ENCODE assay signal across 23 mouse cellular contexts in genomic region chrX:13370319-13370718, GRCm38 (mm10).
DNase-seq lines count a peak whose midpoint lies in the region; ATAC-seq lines count a peak whose summit lies in the region.
"Had no signal": no experiment of that assay in that cellular context is flagged by ENCODE, and none has a peak within 500 bp of the region (broad histone marks: within the 10 kb centered on the region; RNA-seq: fewer than 3 reads in every experiment).

No protein-coding gene starts in this region.

- no peaks in the 10 kb centered on the region for H3K27me3 ChIP-seq in hindbrain, embryonic 16.5 days (replicated peaks; ENCODE audit: control insufficient read depth, insufficient read depth, low read length)

- no peaks in the 10 kb centered on the region for H3K36me3 ChIP-seq in hindbrain, embryonic 16.5 days (ENCODE audit: control insufficient read depth, insufficient read depth, low read length)
- H3K36me3 ChIP-seq: embryonic facial prominence, embryonic 15.5 days; forebrain, embryonic 10.5 days; heart, embryonic 13.5 days; hindbrain, embryonic 15.5 days had no signal

- H3K4me3 ChIP-seq in hindbrain, embryonic 16.5 days (ENCODE audit: low read length) = no peak overlapping the region
- H3K4me3 ChIP-seq: embryonic facial prominence, embryonic 15.5 days; erythroblast, embryonic 14.5 days; forebrain, embryonic 10.5 days; gastrocnemius, adult 2 months; heart, embryonic 13.5 days; hindbrain, embryonic 15.5 days had no signal

- no peak overlapping the region for H3K27ac ChIP-seq in hindbrain, embryonic 16.5 days (ENCODE audit: low read depth, low read length)
- H3K27ac ChIP-seq: embryonic facial prominence, embryonic 15.5 days; forebrain, embryonic 10.5 days; gastrocnemius, adult 2 months; heart, embryonic 13.5 days; hindbrain, embryonic 15.5 days had no signal

- H3K4me2 ChIP-seq in hindbrain, embryonic 16.5 days (ENCODE audit: low read length) = no peak overlapping the region
- H3K4me2 ChIP-seq: embryonic facial prominence, embryonic 15.5 days; heart, embryonic 13.5 days; hindbrain, embryonic 15.5 days had no signal

- H3K4me1 ChIP-seq in hindbrain, embryonic 16.5 days (ENCODE audit: control insufficient read depth, insufficient read depth, low read depth, low read length) = no peaks in the 10 kb centered on the region
- H3K4me1 ChIP-seq: embryonic facial prominence, embryonic 15.5 days; forebrain, embryonic 10.5 days; heart, embryonic 13.5 days; hindbrain, embryonic 15.5 days had no signal

- no peak overlapping the region for H3K9ac ChIP-seq in hindbrain, embryonic 16.5 days (ENCODE audit: low read depth, low read length)
- H3K9ac ChIP-seq: embryonic facial prominence, embryonic 15.5 days; heart, embryonic 13.5 days; hindbrain, embryonic 15.5 days had no signal

- peak; percentile 28 for ATAC-seq in inflammation-experienced regulatory T-cells, adult 6 months
- no peak for ATAC-seq in hindbrain, embryonic 16.5 days
- ATAC-seq: forebrain, embryonic 16.5 days had no signal

- WGBS in hindbrain, embryonic 16.5 days = 93% methylated on average over 4 of the region's 4 CpGs

- H3K9me3 ChIP-seq in hindbrain, embryonic 16.5 days (ENCODE audit: control insufficient read depth, low read length) = no peaks in the 10 kb centered on the region
- H3K9me3 ChIP-seq: embryonic facial prominence, embryonic 15.5 days; forebrain, embryonic 10.5 days; heart, embryonic 13.5 days; hindbrain, embryonic 15.5 days had no signal

- peak; percentile 14 to 60 for DNase-seq in thymus, adult 18-20 months
- no peak for DNase-seq in thymus, postnatal 4 days
- peak; percentile 32 to 40 for DNase-seq in thymus, postnatal 10 days (ENCODE audit: low spot score in 2 of 2)
- no peak for DNase-seq in gastrocnemius, postnatal 4 days (ENCODE audit: low spot score in 2 of 2)
- DNase-seq in frontal cortex, adult 2 months (ENCODE audit: extremely low spot score in 1 of 2, low spot score in 1 of 2) = no peak
- DNase-seq: adrenal gland, postnatal 10 days; B cell, adult 2 months; cerebellum, adult 11 months; cerebellum, adult 8-10 months; cerebellum, postnatal 14 days; embryo, embryonic 11 days; gastrocnemius, adult 2 months; gastrocnemius, postnatal 25 days; heart, adult 11 months; heart, postnatal 36 days had no signal

Comparison
In these comparisons a context has a peak if more than half of its experiments do, and no peak if none do; other contexts are left out.
1. DNase-seq: peak in thymus, adult 18-20 months (2 of 2) and thymus, postnatal 10 days (2 of 2); none in thymus, postnatal 4 days (single experiment), gastrocnemius, postnatal 4 days (0 of 2) and frontal cortex, adult 2 months (0 of 2).